Comparison of ENCODE assay signal across 16 mouse cellular contexts in genomic region chr13:44260039-44260438, GRCm38 (mm10).
DNase-seq lines count a peak whose midpoint lies in the region; ATAC-seq and TF ChIP-seq lines count a peak whose summit lies in the region.
"Had no signal": no experiment of that assay in that cellular context is flagged by ENCODE, and none has a peak within 500 bp of the region (broad histone marks: within the 10 kb centered on the region; RNA-seq: fewer than 3 reads in every experiment).

No protein-coding gene starts in this region.

- 51% methylated on average over 6 of the region's 6 CpGs for WGBS in heart, adult 2 months
- WGBS in heart, embryonic 11.5 days (ENCODE audit: insufficient replicate concordance), result 55% methylated on average over 6 of the region's 6 CpGs
- WGBS in stomach, embryonic 16.5 days, result 51% methylated on average over 6 of the region's 6 CpGs
- 57% methylated on average over 6 of the region's 6 CpGs for WGBS in stomach, postnatal 0 days
- WGBS in forebrain, embryonic 13.5 days, result 86% methylated on average over 6 of the region's 6 CpGs

- H3K27me3 ChIP-seq in heart, adult 2 months (ENCODE audit: control insufficient read depth, insufficient read depth, low read length), result no peaks in the 10 kb centered on the region
- H3K27me3 ChIP-seq in heart, embryonic 11.5 days (ENCODE audit: control insufficient read depth, insufficient read depth, low read length), result no peaks in the 10 kb centered on the region
- no peaks in the 10 kb centered on the region for H3K27me3 ChIP-seq in stomach, embryonic 16.5 days (ENCODE audit: control insufficient read depth, insufficient read depth, low read length)
- no peaks in the 10 kb centered on the region for H3K27me3 ChIP-seq in stomach, postnatal 0 days (ENCODE audit: control insufficient read depth, insufficient read depth, low read length)
- H3K27me3 ChIP-seq in forebrain, embryonic 13.5 days, result 0 out of 2 replicates have a peak, but pooled peaks cover 6% of the 10 kb centered on the region
- H3K27me3 ChIP-seq: heart, embryonic 15.5 days had no signal

- H3K4me2 ChIP-seq in heart, embryonic 11.5 days, result no peak overlapping the region
- H3K4me2 ChIP-seq in stomach, embryonic 16.5 days (ENCODE audit: low read depth, low read length), result no peak overlapping the region
- H3K4me2 ChIP-seq in stomach, postnatal 0 days (replicated peaks; ENCODE audit: low read depth), result no peak overlapping the region
- no peak overlapping the region for H3K4me2 ChIP-seq in forebrain, embryonic 13.5 days
- H3K4me2 ChIP-seq: heart, embryonic 15.5 days; neural tube, embryonic 15.5 days had no signal

- peak in 1 of 2 experiments; percentile 65 for DNase-seq in heart, adult 2 months
- DNase-seq in stomach, postnatal 0 days (ENCODE audit: low spot score), result no peak
- DNase-seq in heart, postnatal 10 days, result peak; percentile 67 to 78
- no peak for DNase-seq in urinary bladder, postnatal 25 days (ENCODE audit: low spot score)
- no peak for DNase-seq in right cerebral cortex, postnatal 36 days (ENCODE audit: low spot score in 2 of 2)
- DNase-seq: cerebellum, adult 18-20 months; layer of hippocampus, postnatal 36 days; liver, postnatal 0 days; retina, postnatal 1 day had no signal

- no peaks in the 10 kb centered on the region for H3K79me2 ChIP-seq in heart, adult 2 months (replicated peaks; ENCODE audit: control insufficient read depth, insufficient read depth, low read length)

- no peak overlapping the region for H3K4me3 ChIP-seq in heart, adult 2 months
- no peak overlapping the region for H3K4me3 ChIP-seq in heart, embryonic 11.5 days (ENCODE audit: low read depth, low read length)
- no peak overlapping the region for H3K4me3 ChIP-seq in stomach, embryonic 16.5 days (replicated peaks; ENCODE audit: low read length)
- H3K4me3 ChIP-seq in stomach, postnatal 0 days (ENCODE audit: low read depth, low read length), result no peak overlapping the region
- no peak overlapping the region for H3K4me3 ChIP-seq in forebrain, embryonic 13.5 days
- H3K4me3 ChIP-seq: heart, embryonic 15.5 days; neural tube, embryonic 15.5 days had no signal

- no peak for TF ChIP-seq POLR2A in heart, adult 2 months (IDR thresholded peaks at IDR 0.05; ENCODE audit: insufficient read depth, low read depth, low read length)

- no peaks in the 10 kb centered on the region for H3K9me3 ChIP-seq in heart, embryonic 11.5 days (replicated peaks; ENCODE audit: control insufficient read depth, low read length)
- no peaks in the 10 kb centered on the region for H3K9me3 ChIP-seq in stomach, embryonic 16.5 days (replicated peaks; ENCODE audit: control insufficient read depth, low read length)
- H3K9me3 ChIP-seq in stomach, postnatal 0 days (ENCODE audit: control insufficient read depth, low read length), result no peaks in the 10 kb centered on the region
- no peaks in the 10 kb centered on the region for H3K9me3 ChIP-seq in forebrain, embryonic 13.5 days (replicated peaks)
- H3K9me3 ChIP-seq: heart, embryonic 15.5 days; neural tube, embryonic 15.5 days had no signal

- H3K27ac ChIP-seq in heart, adult 2 months, result peak overlapping the region; percentile 71
- H3K27ac ChIP-seq in heart, embryonic 11.5 days (ENCODE audit: low read depth, low read length), result no peak overlapping the region
- H3K27ac ChIP-seq in stomach, embryonic 16.5 days (ENCODE audit: low read length), result 0 out of 2 replicates have a peak overlapping the region, but pooled peaks have one; percentile 50
- no peak overlapping the region for H3K27ac ChIP-seq in stomach, postnatal 0 days (replicated peaks)
- no peak overlapping the region for H3K27ac ChIP-seq in forebrain, embryonic 13.5 days
- H3K27ac ChIP-seq: hindbrain, postnatal 0 days; neural tube, embryonic 15.5 days had no signal

- H3K4me1 ChIP-seq in heart, adult 2 months (ENCODE audit: control insufficient read depth, insufficient read depth, low read length), result peaks cover 8% of the 10 kb centered on the region
- no peaks in the 10 kb centered on the region for H3K4me1 ChIP-seq in heart, embryonic 11.5 days (ENCODE audit: control insufficient read depth, insufficient read depth, low read length)
- peaks cover 6% of the 10 kb centered on the region; the same call in 1 of the 2 replicates for H3K4me1 ChIP-seq in stomach, embryonic 16.5 days (ENCODE audit: control insufficient read depth, insufficient read depth, low read length)
- H3K4me1 ChIP-seq in stomach, postnatal 0 days (replicated peaks; ENCODE audit: control insufficient read depth, insufficient read depth), result no peaks in the 10 kb centered on the region
- H3K4me1 ChIP-seq in forebrain, embryonic 13.5 days, result no peaks in the 10 kb centered on the region
- H3K4me1 ChIP-seq: heart, embryonic 15.5 days; neural tube, embryonic 15.5 days had no signal

- ATAC-seq in heart, embryonic 11.5 days (replicated peaks; ENCODE audit: insufficient number of reproducible peaks, low FRiP score, low TSS enrichment), result no peak
- ATAC-seq in stomach, embryonic 16.5 days (ENCODE audit: insufficient read depth, low FRiP score), result no peak
- no peak for ATAC-seq in stomach, postnatal 0 days (ENCODE audit: low FRiP score, low TSS enrichment)
- no peak for ATAC-seq in forebrain, embryonic 13.5 days
- ATAC-seq: CD4-positive, CD25-positive, alpha-beta regulatory T cell, adult 4 months; hindbrain, postnatal 0 days; liver, postnatal 0 days had no signal

- no peak for TF ChIP-seq CTCF in heart, adult 2 months (IDR thresholded peaks at IDR 0.05)
- no peak for TF ChIP-seq CTCF in stomach, postnatal 0 days (IDR thresholded peaks at IDR 0.05; ENCODE audit: low read depth)

- H3K36me3 ChIP-seq in heart, adult 2 months (ENCODE audit: control insufficient read depth, insufficient read depth, low read length), result no peaks in the 10 kb centered on the region
- H3K36me3 ChIP-seq in heart, embryonic 11.5 days (ENCODE audit: control insufficient read depth, insufficient read depth, low read length), result no peaks in the 10 kb centered on the region
- no peaks in the 10 kb centered on the region for H3K36me3 ChIP-seq in stomach, embryonic 16.5 days (ENCODE audit: control insufficient read depth, insufficient read depth, low read length)
- H3K36me3 ChIP-seq in stomach, postnatal 0 days (ENCODE audit: control insufficient read depth, insufficient read depth, low read length), result no peaks in the 10 kb centered on the region
- H3K36me3 ChIP-seq in forebrain, embryonic 13.5 days (ENCODE audit: poor library complexity, severe bottlenecking), result no peaks in the 10 kb centered on the region
- H3K36me3 ChIP-seq: heart, embryonic 15.5 days; neural tube, embryonic 15.5 days had no signal

- intact Hi-C loops in heart, adult 2 months (cut with DNase I), result no loop called here
- intact Hi-C loops in heart, postnatal 10 days (cut with DNase I), result no loop called here

- no peak overlapping the region for H3K9ac ChIP-seq in heart, adult 2 months (ENCODE audit: low read depth, low read length)
- no peak overlapping the region for H3K9ac ChIP-seq in heart, embryonic 11.5 days (ENCODE audit: low read depth, low read length)
- no peak overlapping the region for H3K9ac ChIP-seq in stomach, embryonic 16.5 days (ENCODE audit: low read length)
- no peak overlapping the region for H3K9ac ChIP-seq in stomach, postnatal 0 days (ENCODE audit: low read length)
- no peak overlapping the region for H3K9ac ChIP-seq in forebrain, embryonic 13.5 days
- H3K9ac ChIP-seq: heart, embryonic 15.5 days; liver, postnatal 0 days; neural tube, embryonic 15.5 days had no signal

- TF ChIP-seq EP300 in heart, adult 2 months (IDR thresholded peaks at IDR 0.05; ENCODE audit: insufficient read depth, low read depth, low read length), result 0 out of 2 replicates have a peak, but pooled peaks have one; percentile 26
- no peak for TF ChIP-seq EP300 in stomach, postnatal 0 days (optimal IDR thresholded peaks at IDR 0.05)

Comparison
In these comparisons a context has a peak if more than half of its experiments do, and no peak if none do; other contexts are left out.
1. H3K27ac ChIP-seq: peak in heart, adult 2 months (single experiment) and stomach, embryonic 16.5 days (single experiment); none in heart, embryonic 11.5 days (single experiment), stomach, postnatal 0 days (single experiment) and forebrain, embryonic 13.5 days (single experiment).
2. DNase-seq: peak in heart, postnatal 10 days (2 of 2); none in stomach, postnatal 0 days (single experiment), urinary bladder, postnatal 25 days (single experiment) and right cerebral cortex, postnatal 36 days (0 of 2).